Mouse (Mus musculus) lung, postnatal 0 days (tissue): ENCODE measurements around the gene Hoxb9. TPM values are rescaled to one million over a fixed set of nuclear protein-coding genes. Genes with fewer than 3 reads are reported as not detected.

Experiments
- ATAC-seq: fragments of 200-750 bp; cut with Nextera tagmentation; 2 replicates; pipeline ENCODE4 v1.8.0; 2017; ENCODE audit warnings: moderate library complexity
- DNase-seq: peaks from one replicate; pipeline ENCODE4 v3.0.0-alpha.2; 2016; ENCODE audit warnings: low spot score
- H3K27ac ChIP-seq: fragments of 300-500 bp; sonication (generic); 2 replicates; pipeline ENCODE4 v1.5.1; 2014; ENCODE audit warnings: antibody characterized with exemption, mild to moderate bottlenecking, low read length, mixed read lengths
- H3K27me3 ChIP-seq: fragments of 300-500 bp; sonication (generic); replicated peaks from 2 replicates; pipeline ENCODE4 v1.6.1; 2014; ENCODE audit warnings: low read length, mixed read lengths; ENCODE audit not compliant: insufficient read depth
- H3K36me3 ChIP-seq: fragments of 300-500 bp; sonication (generic); 2 replicates; pipeline ENCODE4 v1.6.1; 2014; ENCODE audit warnings: low read length, mixed read lengths; ENCODE audit not compliant: insufficient read depth
- H3K4me1 ChIP-seq: fragments of 300-500 bp; sonication (generic); 2 replicates; pipeline ENCODE4 v1.6.1; 2014; ENCODE audit warnings: antibody characterized with exemption, low read depth, low read length, mixed read lengths; ENCODE audit not compliant: insufficient read depth
- H3K4me2 ChIP-seq: fragments of 300-500 bp; sonication (generic); replicated peaks from 2 replicates; pipeline ENCODE4 v1.6.1; 2014; ENCODE audit warnings: low read depth, mild to moderate bottlenecking, low read length, moderate library complexity, mixed read lengths
- H3K4me3 ChIP-seq: fragments of 300-500 bp; sonication (generic); 2 replicates; pipeline ENCODE4 v1.5.1; 2014; ENCODE audit warnings: low read depth, low read length
- H3K9ac ChIP-seq: fragments of 300-500 bp; sonication (generic); replicated peaks from 2 replicates; pipeline ENCODE4 v1.6.1; 2014; ENCODE audit warnings: low read depth, mild to moderate bottlenecking
- H3K9me3 ChIP-seq: fragments of 300-500 bp; sonication (generic); 2 replicates; pipeline ENCODE4 v1.6.1; 2016; ENCODE audit warnings: low read length, mixed read lengths
- CTCF ChIP-seq: IDR thresholded peaks from 2 replicates; pipeline ENCODE4 v1.5.1; 2016; ENCODE audit warnings: antibody characterized with exemption, mild to moderate bottlenecking
- EP300 ChIP-seq: IDR thresholded peaks from 2 replicates; pipeline ENCODE4 v1.6.1; 2016; ENCODE audit warnings: antibody characterized with exemption, mild to moderate bottlenecking, control low read depth
- WGBS: fragments of 180-500 bp; shearing (Covaris S2); extraction: QIAGEN DNeasy Blood & Tissue Kit; methylation state at CpG from one replicate; pipeline ENCODE4 v1.1.7; 2014; 5-methylcytosine and 5-hydroxymethylcytosine counted together
- polyA plus RNA-seq: library from polyadenylated mRNA; unstranded; fragments of >200 nt; fragmentation: Nextera tagmentation; extraction: Ambion mirVana; gene quantifications from 2 replicates; pipeline ENCODE4 v1.2.1, GENCODE M21; 2015

Hoxb9 gene
- polyA plus RNA-seq, 1 experiment from 2014 or later, result not detected

- peak overlapping the region; percentile 26 for H3K9ac ChIP-seq
- no peak for ATAC-seq
These were observed 35.1 kb downstream of the Hoxb9 start for GRCm38 (mm10) chr11:96306183-96306907.

GRCm38 (mm10) chr11:96306908-96307269 lies 35.6 kb downstream of the Hoxb9 start:
- 31% methylated on average over 13 of the region's 13 CpGs for WGBS
- no peak for ATAC-seq
- Histone ChIP-seq H3K4me3 (peak overlapping the region; percentile 12; the same call in 1 of the 2 replicates), H3K27ac (peak overlapping the region; percentile 94), H3K4me2 (peak overlapping the region; percentile 73), H3K9me3 (no peaks in the 10 kb centered on the region), H3K36me3 (no peaks in the 10 kb centered on the region), H3K9ac (peak overlapping the region; percentile 26), H3K4me1 (peaks cover 11% of the 10 kb centered on the region; the same call in 1 of the 2 replicates), H3K27me3 (peaks cover 14% of the 10 kb centered on the region; the same call in 1 of the 2 replicates)
- TF ChIP-seq EP300 (no peak), CTCF (no peak)
- DNase-seq, result peak; percentile 19

More at GRCm38 (mm10) chr11:96306183-96306907, 35.1 kb downstream of the Hoxb9 start:
- 35% methylated on average over 7 of the region's 7 CpGs for WGBS
- Histone ChIP-seq H3K9me3 (no peaks in the 10 kb centered on the region), H3K4me2 (peak overlapping the region; percentile 73), H3K36me3 (no peaks in the 10 kb centered on the region), H3K4me1 (peaks cover 11% of the 10 kb centered on the region; the same call in 1 of the 2 replicates), H3K4me3 (peak overlapping the region; percentile 12; the same call in 1 of the 2 replicates), H3K27ac (peak overlapping the region; percentile 94), H3K27me3 (peaks cover 15% of the 10 kb centered on the region; the same call in 1 of the 2 replicates)
- no peak for TF ChIP-seq EP300
- no peak for TF ChIP-seq CTCF
- peak; percentile 13 for DNase-seq

- H3K4me2 ChIP-seq, result peak overlapping the region; percentile 73
- ATAC-seq (no peak), DNase-seq (no peak)
- peak overlapping the region; percentile 10; the same call in 1 of the 2 replicates for H3K4me3 ChIP-seq
- H3K9ac ChIP-seq, result no peak overlapping the region
- H3K9me3 ChIP-seq, result no peaks in the 10 kb centered on the region
- no peak for TF ChIP-seq EP300
- no peak for TF ChIP-seq CTCF
- H3K27me3 ChIP-seq, result peaks cover 13% of the 10 kb centered on the region; the same call in 1 of the 2 replicates
- peak overlapping the region; percentile 88 for H3K27ac ChIP-seq
- peaks cover 11% of the 10 kb centered on the region; the same call in 1 of the 2 replicates for H3K4me1 ChIP-seq
- H3K36me3 ChIP-seq, result no peaks in the 10 kb centered on the region
- WGBS, result 16% methylated on average over 4 of the region's 4 CpGs
These were observed 37.5 kb downstream of the Hoxb9 start for GRCm38 (mm10) chr11:96308763-96309162.

- DNase-seq (peak; percentile 84), ATAC-seq (peak; percentile 42)
- H3K27ac ChIP-seq, result peak overlapping the region; percentile 88
- TF ChIP-seq EP300 (peak; percentile 73; the same call in 1 of the 2 replicates), CTCF (peak; percentile 21; the same call in 1 of the 2 replicates)
- peak overlapping the region; percentile 73 for H3K4me2 ChIP-seq
- H3K27me3 ChIP-seq, result peaks cover 13% of the 10 kb centered on the region; the same call in 1 of the 2 replicates
- H3K9me3 ChIP-seq, result no peaks in the 10 kb centered on the region
- H3K9ac ChIP-seq, result no peak overlapping the region
- H3K36me3 ChIP-seq, result no peaks in the 10 kb centered on the region
- peaks cover 11% of the 10 kb centered on the region; the same call in 1 of the 2 replicates for H3K4me1 ChIP-seq
- H3K4me3 ChIP-seq, result peak overlapping the region; percentile 10
- 13% methylated on average over 4 of the region's 4 CpGs for WGBS
These were observed 38.0 kb downstream of the Hoxb9 start for GRCm38 (mm10) chr11:96309288-96309687.

GRCm38 (mm10) chr11:96310183-96310938 lies 39.1 kb downstream of the Hoxb9 start:
- Histone ChIP-seq H3K4me2 (peak overlapping the region; percentile 73), H3K4me3 (peak overlapping the region; percentile 35), H3K4me1 (peaks cover 11% of the 10 kb centered on the region; the same call in 1 of the 2 replicates), H3K9ac (no peak overlapping the region; the same call in 1 of the 2 replicates), H3K27me3 (peaks cover 13% of the 10 kb centered on the region; the same call in 1 of the 2 replicates), H3K9me3 (no peaks in the 10 kb centered on the region), H3K27ac (peak overlapping the region; percentile 88), H3K36me3 (no peaks in the 10 kb centered on the region)
- ATAC-seq (no peak), DNase-seq (no peak)
- 17% methylated on average over 20 of the region's 20 CpGs for WGBS
- TF ChIP-seq EP300, result no peak
- no peak for TF ChIP-seq CTCF

GRCm38 (mm10) chr11:96311097-96311496 lies 39.8 kb downstream of the Hoxb9 start:
- ATAC-seq, result no peak
- peak overlapping the region; percentile 35 for H3K4me3 ChIP-seq
- no peaks in the 10 kb centered on the region for H3K36me3 ChIP-seq
- no peak for DNase-seq
- H3K27me3 ChIP-seq, result peaks cover 17% of the 10 kb centered on the region; the same call in 1 of the 2 replicates
- no peak for TF ChIP-seq CTCF
- no peak for TF ChIP-seq EP300
- H3K9ac ChIP-seq, result peak overlapping the region; percentile 48
- H3K27ac ChIP-seq, result peak overlapping the region; percentile 82
- H3K4me1 ChIP-seq, result peaks cover 11% of the 10 kb centered on the region; the same call in 1 of the 2 replicates
- H3K9me3 ChIP-seq, result no peaks in the 10 kb centered on the region
- WGBS, result 8% methylated on average over 6 of the region's 6 CpGs
- H3K4me2 ChIP-seq, result peak overlapping the region; percentile 73
